Mouse (Mus musculus) yolk sac, embryonic 10.5 days (tissue): ENCODE measurements around the gene Polr1b.

Source experiments
- DNase-seq: peaks from one replicate; pipeline ENCODE4 v3.0.0-alpha.2; 2017; ENCODE audit warnings: low spot score

Gene Polr1b

DNA sequence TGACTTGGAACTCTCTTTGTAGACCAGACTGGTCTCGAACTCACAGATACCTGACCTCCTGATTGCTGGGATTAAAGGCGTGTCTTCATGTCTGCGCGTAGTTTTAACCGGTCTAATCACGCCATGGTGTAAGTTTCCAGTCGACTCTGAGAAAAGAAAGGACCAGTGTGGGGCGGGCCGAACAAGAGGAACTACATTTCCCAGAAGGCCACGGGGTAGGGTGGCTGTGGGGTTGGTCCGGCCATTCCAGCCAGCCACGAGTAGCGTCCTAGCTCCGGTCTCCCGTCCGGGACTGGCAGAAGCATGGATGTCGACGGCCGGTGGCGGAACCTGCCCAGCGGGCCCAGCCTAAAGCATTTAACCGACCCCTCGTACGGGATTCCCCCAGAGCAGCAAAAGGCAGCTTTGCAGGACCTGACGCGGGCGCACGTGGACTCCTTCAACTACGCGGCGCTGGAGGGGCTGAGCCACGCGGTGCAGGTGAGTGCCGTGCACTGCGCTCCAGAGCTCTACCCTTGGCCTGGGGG lies at the start of gene Polr1b:
TSS of gene Polr1b (plus strand) at position 212 of the 527 bp plus-strand sequence.
- DNase-seq: peak; percentile 95

DNA sequence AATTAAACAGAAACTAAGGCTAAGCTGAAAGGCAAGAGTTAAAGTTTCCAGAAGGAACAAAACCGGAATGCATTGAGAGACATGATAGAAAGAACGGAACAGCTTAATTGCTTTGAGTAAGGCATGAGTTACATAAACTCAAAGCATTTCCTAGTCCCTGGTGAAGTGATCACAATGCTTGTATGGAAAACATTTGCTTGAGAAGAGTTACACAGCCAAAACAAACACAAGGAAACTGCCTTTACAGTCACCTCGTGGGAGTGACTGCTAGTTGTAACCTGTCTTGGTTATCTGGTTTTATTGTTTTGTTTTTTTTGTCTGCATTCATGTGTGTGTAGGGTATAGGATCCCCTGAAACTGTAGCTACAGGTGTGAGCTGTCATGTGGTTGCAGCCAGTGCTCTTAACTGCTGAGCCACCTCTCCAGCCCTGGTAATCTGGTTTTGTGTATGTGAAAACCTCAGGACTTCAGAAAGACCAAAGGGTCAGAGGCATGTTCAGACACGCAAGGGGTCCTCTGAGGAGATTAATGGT lies 48.3 kb upstream of the Polr1b start:
- no peak for DNase-seq

DNA sequence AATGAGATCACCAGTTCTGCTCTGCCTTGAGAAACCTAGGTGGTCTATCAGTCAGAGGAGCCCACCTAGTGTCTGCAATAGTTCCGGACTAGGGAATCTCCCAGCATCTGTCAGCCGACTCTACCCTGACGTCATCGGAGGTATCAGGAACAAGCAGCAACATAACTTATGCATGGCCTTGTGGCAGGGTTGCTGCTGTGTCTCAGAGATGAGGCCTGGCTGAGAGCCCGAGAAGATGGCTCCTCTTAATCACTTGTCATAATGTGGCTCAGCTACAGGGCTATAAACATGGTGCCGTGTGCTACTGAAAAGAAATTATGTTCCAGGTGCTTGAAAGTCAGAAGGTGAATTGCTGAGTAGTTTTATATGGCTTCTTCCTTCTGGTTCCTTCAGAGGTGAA lies 45.1 kb upstream of the Polr1b start:
- DNase-seq: no peak

DNA sequence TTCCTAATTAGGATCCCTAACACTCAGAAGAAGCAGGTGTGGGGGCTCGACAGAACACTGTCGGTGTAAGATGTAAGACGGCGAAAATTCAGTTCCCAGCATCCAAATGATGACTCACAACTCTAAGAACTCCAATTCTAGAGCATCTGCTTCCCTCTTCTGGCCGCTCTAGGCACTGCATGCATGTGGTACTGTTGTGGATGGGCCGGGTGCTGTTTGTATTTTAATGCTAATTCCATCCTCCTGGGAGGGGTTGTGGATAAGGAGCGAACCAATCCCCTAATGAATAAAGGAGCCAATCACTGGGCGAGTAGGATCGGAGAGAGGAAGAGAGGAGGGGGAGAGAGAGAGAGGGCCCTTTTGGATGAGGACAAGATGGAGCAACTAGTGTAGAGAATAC lies 44.2 kb upstream of the Polr1b start:
- DNase-seq: no peak

DNA sequence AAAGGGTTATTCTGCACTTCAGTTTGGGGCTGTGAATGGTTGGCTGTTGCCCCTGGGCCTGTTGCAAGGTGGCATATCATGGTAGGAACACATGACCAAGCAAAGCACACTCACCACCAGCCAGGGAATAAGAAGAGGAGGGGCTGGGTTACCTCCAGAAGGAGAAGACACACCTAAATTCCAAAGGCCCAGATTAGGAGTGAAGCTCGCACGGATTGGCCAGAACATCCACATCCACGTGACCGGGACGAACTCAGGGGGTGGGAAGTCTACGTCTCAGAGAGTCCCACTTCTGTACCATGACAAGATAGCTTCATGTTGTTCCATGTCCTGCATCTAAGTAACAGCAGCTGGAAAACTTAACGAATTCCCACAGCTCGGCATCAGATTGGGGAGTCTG lies 43.5 kb upstream of the Polr1b start:
- DNase-seq: no peak

DNA sequence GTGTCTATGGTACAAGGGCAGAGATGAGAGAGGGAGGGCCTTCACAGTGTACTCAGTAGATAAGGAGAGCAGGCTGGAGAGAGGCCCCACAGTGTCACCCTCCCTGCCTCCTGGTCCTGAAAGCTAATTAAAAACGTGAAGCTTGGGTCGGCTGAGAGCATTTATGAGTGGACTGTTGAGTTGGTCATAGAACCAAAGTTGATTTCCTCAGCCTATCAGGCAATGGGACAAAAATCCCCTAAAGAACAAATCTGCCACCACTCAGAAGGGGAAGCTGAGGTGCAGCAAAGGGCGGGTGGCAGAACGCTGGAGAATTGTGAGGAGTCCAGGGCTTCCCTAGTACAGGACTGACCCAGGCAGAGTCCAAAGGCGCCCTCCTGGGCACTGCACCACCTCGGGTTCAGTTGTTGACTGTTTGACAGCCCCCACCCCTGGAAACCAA lies 42.9 kb upstream of the Polr1b start:
- no peak for DNase-seq

DNA sequence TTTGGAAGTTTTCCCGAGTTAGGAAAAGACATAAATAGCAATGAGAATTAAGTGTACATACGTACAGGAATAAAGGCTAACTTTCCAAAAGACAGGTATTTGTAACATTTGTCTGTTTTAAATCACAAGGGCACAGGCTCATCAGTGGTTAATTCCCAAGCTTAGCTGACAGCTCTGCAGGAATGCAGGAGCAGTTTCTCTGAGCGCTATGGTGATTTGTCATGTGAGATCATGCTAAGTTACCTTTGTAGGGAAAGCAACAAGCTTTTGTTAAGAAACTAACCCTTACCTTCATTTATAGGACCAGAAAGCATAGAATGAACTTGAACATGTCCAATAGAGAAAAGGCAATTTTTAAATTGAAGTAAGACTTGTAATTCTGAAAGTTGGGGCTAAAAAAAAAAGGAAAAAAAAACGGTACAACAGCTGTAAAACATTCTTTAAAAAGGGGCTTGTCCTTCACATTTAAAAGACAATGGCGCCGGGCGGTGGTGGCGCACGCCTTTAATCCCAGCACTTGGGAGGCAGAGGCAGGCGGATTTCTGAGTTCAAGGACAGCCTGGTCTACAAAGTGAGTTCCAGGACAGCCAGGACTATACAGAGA lies 39.2 kb upstream of the Polr1b start:
- DNase-seq: no peak

DNA sequence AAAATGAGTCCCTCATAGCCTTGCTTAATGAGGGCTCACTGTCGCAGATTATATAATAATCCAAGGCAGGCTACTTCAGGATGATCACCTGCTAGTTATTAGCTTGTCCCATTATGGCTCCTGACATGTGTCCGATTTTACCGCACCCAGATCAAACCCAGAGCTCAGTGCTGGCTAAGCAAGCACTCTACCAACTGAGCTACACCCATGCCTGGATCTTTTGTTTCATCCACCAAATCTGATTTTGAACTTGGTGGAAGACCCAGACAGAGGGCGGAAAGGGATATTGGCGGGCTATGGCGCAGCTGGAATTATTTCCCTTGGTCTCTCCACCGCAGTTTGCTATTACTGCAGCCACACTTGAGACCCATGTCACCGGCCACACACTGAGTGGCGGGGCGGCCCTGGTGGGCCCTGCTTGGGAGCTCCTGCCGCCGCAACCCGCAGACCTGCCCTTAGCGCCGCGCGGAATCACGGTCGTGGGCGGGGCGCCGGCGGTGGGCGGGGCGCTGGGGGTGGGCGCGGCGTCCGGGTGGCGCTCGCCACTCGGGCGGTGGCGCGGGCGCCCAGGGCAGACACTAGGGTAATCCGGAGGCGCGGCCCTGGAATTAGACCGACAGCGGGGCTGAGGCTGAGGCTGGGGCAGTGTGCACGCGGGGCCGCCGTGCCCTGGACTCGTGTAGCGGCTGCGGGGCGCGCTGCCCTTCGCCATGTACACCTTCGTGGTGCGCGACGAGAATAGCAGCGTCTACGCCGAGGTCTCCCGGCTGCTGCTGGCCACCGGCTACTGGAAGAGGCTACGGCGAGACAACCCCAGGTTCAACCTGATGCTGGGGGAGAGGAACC lies 35.1 kb upstream of the Polr1b start, which contains the start of gene Ttl:
TSS of gene Ttl (plus strand) at position 506 of the 846 bp plus-strand sequence.
- DNase-seq: peak; percentile 76

DNA sequence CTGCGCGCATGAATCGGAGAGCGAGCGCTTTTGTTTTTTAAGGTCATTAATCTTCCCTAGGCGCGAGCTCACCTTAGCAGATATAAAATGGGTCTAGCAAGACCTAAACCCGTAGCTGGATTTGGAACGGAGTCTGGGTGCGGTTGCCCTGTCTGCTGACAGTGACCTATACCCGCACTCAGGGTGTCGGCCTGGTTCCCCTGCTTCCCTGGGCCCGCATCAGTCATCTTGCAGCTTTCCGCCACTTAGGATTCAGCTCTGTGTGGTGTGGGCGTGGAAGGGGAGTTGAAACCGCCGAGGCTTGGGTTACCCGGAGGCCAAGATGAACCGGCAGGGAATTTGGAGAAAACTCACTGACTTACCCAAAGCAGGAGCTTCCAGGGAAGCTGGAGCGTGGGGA lies 34.5 kb upstream of the Polr1b start:
- DNase-seq: peak; percentile 58

DNA sequence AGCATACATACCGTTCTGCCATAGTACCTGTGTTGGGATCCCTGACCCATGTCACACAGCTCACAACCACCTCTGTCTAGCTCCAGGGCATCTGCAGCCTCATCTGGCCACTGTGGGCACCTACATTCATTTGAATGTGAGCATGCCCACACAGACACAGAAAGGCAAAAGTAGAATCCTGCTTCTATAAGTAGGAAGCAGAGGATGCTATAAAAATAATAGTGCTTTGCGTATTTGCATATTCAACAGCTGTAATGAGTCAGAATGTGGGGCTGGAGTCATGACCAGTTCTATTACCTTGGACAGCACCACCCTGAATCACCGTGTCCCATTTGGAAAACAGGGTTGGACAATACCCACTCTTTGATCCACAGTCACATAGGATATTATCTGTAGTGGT lies 30.5 kb upstream of the Polr1b start:
- no peak for DNase-seq

DNA sequence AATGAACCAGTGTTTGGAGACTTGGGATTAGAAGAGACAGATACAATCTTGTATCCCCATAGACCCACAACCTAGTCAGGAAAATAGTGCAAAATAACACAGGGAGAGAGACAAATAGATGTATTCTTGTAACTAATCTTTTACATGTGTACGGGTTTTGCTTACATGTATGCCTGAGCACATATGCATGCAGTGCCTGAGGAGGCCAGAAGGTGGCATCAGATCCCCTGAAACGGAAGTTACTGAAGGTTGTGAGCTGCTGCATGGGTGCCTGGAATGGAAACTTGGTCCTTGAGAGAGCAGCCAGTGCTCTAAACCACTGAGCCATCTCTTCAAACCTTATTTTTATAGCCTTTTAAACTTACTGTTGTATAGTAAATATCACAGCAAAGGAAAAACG lies 22.5 kb upstream of the Polr1b start:
- no peak for DNase-seq

DNA sequence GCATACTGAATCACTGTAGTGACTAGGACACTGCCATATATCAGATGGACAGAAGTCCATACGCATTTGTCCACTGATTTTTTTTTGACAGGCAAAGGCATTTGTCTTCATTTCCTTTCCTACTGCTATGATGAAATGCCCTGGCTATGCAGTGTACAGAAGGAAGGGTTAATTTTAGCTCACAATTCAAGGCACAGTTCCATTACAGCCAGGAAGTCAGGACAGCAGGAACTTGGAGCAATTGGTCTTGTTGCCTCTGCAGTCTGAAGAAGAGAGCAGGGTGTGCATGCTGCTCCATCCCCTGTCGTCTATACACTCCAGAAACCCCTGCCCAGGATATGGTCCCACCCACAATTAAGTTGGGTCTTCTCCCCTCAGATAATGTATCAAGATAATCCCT lies 21.6 kb upstream of the Polr1b start:
- DNase-seq: no peak

DNA sequence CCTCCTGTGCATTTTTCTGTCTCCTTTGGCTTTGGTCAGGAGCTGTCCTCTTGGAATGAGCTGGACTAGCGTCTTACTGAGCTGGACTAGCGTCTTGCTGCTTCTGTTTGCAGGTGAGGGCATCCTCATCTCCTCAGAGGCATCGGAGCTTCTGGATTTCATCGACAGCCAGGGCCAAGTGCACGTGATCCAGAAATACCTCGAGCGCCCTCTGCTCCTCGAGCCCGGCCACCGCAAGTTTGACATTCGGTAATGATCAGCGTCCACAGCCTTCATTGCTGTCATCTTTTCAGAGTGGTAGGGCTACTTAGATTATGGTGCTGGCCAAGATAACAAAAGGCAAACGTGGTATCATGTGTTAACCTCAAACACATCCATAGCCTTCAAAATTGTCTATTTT lies 19.7 kb upstream of the Polr1b start:
- no peak for DNase-seq

DNA sequence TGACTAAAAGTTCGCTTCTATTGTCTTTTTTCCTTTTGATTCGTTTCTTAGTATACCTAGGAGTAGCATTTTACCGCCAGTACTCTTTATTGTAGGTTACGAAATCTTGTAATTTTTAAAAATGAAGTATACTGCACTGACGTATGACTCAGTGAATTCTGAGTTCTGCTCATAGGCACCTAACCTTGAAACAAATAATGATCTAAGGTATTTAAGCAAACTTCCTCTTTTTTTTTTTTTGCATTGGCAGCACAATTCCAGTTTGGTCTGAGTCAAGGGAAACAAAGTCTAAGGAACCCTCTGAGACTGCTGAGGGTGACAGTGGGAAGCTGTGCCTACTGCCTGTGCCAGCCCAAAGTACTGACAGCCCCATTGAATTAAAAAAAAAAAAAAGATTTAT lies 17.3 kb upstream of the Polr1b start:
- no peak for DNase-seq

DNA sequence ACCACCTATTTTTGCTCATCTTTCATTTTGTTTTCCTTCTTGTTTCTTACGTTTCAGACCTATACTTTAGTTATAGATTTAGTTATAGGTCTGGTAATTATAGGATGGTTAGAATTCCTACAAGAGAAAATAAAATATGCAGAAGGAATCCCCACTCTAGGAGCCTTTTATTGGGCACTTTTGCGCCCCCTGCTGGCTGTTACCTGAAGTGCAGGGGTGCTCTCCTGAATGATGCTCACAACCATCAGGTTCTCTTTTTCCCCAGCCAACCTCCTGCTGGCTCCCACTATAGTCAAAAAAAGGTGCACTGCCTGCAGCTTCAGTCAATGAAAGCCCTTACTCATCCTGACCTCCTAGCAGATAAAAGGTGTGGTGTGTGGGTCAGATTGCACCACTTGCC lies 15.8 kb upstream of the Polr1b start:
- DNase-seq: no peak

DNA sequence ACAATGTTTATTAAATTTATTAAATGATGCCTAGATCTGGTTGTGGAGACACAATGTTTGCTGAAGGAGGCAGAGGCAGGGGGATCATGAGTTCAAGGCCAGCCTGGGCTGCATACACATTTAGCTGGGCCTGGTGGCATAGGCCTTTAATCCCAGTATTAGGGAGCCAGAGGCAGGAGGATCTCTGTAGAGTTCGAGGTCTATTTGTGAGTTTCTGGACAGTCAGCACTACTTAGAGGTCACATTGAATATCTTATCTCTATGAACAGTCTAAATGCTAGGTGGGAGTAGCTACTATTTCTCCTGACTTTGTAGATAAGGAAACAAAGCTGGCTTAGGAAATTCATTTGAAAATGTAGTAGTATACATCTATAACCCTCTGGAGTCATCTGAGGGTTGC lies 13.3 kb upstream of the Polr1b start:
- no peak for DNase-seq

DNA sequence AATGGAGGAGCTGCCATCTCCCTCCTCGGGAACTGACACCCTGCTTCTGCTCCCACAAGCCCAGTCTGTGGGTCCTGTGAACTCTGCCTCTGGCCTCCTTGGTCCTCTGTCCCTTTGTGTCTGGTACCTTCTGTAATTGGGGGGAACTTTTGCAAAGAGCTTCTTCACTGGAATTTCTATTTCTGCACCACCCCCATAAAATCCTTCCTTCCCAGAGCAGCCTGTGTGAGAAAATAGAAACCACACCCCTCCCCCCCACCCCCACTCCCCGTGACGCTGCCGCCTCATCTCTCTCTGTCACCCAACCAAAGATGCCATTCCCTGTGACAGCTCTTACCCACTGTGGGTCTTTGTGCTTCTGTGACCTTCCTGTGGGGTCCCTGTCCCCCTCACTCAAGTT lies 10.4 kb upstream of the Polr1b start:
- DNase-seq: no peak

DNA sequence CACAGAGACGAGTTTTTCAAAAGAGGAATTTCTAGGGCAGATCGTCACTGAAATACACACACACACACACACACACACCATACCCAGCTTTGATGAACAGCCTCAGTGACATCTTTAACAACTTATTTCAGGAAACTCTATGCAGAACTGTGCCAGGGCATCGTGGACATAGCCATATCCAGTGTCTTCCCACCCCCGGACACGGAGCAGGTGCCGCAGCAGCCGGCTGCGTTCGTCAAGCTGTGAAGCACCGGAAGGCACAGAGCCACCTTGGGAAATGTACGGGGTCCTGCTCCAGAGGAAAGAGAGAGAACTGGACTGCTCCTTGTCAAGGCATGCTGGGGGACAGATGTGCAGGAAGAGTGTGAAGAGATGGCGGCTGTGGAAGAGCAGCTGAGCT lies 8.0 kb upstream of the Polr1b start:
- no peak for DNase-seq

DNA sequence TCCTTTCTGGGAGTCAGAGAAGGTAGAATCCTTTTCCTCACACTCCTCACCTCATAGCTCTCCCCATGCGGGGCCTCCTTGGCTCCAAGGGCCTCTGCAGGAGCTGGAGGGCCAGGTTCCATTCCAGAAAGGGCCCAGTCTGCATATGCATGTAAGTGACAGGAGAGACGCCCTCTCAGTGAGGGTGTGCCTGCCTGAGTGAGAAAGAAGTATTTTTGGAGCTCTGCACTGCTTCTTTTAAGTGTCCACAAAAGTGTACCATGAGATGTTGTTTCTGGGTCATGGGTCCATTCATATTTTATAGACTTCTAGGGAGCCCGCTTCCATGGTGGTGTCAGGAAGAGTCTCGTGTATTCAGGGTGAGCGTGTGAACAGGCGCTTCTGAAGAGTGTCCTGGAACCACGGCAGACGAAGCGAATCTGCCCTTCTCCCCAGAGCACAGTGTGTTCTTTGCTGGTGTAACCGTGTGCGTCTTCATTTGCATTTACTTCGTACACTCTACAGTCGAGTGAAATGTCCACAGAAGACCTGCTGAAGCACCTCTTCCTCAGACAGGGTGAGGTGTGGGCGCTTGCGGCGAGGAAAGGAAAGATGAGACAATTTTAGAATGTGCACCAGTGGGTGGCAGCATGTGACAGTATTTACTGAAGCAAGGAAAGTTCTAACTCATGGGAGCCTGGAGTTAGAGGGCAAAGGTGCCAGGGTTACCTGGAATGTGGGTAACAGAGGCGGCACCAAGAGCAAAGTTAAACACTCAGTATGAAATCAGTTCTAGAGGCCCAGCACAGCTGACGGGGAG lies 6.7 kb upstream of the Polr1b start:
- no peak for DNase-seq

DNA sequence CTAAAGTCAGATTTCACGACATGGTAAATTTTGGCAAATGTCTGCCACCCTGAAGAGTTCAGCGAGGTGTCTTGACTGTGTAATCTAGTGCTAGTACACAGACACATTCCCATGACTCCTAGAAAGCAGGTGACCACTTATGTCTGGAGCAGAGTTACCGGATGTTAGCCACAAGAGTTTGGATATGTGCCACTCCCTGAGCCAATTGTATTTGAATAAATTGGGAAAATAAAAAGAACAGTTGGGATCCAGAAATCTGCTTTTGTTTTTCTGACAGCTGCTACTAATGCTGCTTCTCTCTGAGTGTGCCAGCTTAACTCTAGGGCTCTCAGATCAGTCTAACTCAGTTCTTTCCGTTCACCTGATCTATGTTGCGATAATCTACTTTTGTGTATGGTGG lies 12.1 kb downstream of the Polr1b start:
- no peak for DNase-seq

DNA sequence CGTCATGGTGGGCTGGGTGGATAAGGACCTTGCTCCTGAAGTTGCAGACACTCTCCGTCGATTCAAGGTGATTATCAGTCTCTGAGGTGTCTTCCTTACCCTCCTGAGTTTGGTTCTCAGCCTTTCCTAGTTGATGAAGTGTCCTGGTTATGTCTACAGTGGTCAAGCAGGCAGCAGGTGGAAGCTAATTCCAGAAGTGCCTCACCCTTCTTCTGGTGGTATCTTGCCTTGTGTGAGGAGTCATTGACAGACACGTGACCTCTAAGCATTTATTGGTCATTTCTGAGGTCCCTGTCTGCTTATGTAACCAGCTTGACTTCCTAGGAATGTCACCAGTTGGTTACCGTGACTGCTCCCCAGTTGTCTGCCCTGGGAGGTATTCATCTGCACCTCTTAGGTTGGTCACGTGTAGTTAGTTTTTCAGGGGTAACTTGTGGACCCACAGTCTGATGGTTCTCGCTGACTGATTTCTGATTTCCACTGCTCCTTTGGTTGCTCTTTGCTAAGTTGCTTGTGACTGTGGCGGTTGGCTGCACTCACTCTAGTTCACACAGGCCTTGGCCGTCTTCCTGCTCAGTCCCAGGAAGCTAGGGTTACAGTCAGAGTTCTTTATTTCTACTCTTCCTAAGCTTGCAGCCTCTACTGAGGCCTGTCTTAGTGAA lies 15.0 kb downstream of the Polr1b start:
- DNase-seq: no peak

DNA sequence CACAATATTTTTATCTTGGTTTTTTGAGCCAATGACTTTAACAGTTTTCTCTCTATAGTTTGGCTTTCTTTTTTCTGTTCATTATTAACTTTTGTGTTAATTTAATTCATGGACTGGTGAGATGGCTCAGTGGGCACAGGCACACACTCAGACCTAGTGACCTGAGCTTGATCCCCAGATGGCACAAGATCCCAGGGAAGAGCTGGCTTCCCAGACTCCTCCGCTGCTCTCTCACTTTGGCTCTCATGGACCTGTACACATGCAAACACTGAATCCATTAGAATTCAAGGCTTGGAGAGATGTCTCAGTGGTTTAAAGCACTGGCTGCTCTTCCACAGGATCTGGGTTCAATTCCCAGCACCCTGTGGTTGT lies 15.6 kb downstream of the Polr1b start:
- DNase-seq: no peak
